Mouse (Mus musculus): ENCODE results near the gene Ceacam14. TPM values are rescaled to one million over a fixed set of nuclear protein-coding genes. Genes with fewer than 3 reads are reported as not detected.

Gene Ceacam14
- not detected for polyA plus RNA-seq (2014; fragmentation: Illumina TruSeq; extraction: RNeasy Lipid Tissue Mini Kit (QIAGEN cat#74804))

GRCm38 (mm10) chr7:17812333-17812732, at the start of gene Ceacam14:
Gene Ceacam14, plus strand, starts transcription at chr7:17812633.

Other genes starting within 250 kb of the Ceacam14 start
- gene Ceacam5, start 99.4 kb upstream of the Ceacam14 start, polyA plus RNA-seq (2014; fragmentation: Illumina TruSeq; extraction: RNeasy Lipid Tissue Mini Kit (QIAGEN cat#74804)) = 0.31 TPM
- not detected for gene Gm5155, start 59.1 kb downstream of the Ceacam14 start, polyA plus RNA-seq (2014; fragmentation: Illumina TruSeq; extraction: RNeasy Lipid Tissue Mini Kit (QIAGEN cat#74804))
- not detected for gene Ceacam11, start 159.5 kb downstream of the Ceacam14 start, polyA plus RNA-seq (2014; fragmentation: Illumina TruSeq; extraction: RNeasy Lipid Tissue Mini Kit (QIAGEN cat#74804))
- not detected for gene Ceacam13, start 197.3 kb downstream of the Ceacam14 start, polyA plus RNA-seq (2014; fragmentation: Illumina TruSeq; extraction: RNeasy Lipid Tissue Mini Kit (QIAGEN cat#74804))

Data from ovary, adult 10 weeks (tissue).